Mouse (Mus musculus): Measurements from ENCODE around the gene Spast. TPM values are rescaled to one million over a fixed set of nuclear protein-coding genes. Genes with fewer than 3 reads are reported as not detected.

Gene Spast
- total RNA-seq (2014; rRNA removed) = 15.0 and 16.8 TPM in 2 replicates
- 5.6 and 6.1 TPM in 2 replicates for polyA plus RNA-seq (2012; rRNA removed)

DNA sequence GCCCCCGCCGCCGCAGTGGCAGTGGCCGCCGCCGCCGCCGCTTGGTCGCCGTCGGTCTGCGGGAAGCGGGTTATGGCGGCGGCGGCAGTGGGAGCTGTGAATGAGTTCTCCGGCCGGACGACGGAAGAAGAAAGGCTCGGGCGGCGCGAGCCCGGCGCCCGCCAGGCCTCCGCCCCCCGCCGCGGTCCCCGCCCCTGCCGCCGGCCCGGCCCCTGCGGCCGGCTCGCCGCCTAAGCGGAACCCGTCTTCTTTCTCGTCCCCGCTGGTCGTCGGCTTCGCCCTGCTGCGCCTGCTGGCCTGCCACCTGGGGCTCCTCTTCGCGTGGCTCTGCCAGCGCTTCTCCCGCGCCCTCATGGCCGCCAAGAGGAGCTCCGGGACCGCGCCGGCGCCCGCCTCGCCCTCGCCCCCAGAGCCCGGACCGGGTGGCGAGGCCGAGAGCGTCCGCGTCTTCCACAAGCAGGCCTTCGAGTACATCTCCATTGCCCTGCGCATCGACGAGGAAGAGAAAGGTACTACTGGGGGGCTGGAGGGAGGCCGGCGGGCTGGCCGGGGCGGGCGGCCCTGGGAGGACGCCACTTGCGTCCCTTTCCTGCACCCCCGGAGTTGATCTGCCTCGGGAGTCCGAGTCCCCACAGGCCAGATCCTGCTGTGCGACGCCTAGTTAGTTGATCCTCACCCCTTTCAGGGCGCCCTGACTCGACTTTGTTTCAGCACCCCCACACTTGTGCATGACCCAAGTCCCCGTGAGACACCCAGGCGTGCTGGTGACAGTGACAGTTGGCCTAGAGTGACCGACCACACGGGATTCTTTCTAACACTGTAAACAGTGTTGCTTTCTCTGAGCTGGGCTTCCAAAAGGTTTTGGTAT, at the start of gene Spast:
Gene Spast, plus strand, starts transcription at position 51 of the 868 bp plus-strand sequence.
- Histone ChIP-seq H3K4me1 (ENCODE audit: control insufficient read depth, insufficient read depth, low read length) (peaks cover 18% of the 10 kb centered on the region; the same call in 1 of the 2 replicates), H3K27me3 (ENCODE audit: control insufficient read depth, insufficient read depth, low read length) (no peaks in the 10 kb centered on the region), H3K27ac (replicated peaks; ENCODE audit: insufficient read depth, low read depth, low read length) (peak within 1 kb of the TSS; percentile 85), H3K4me3 (ENCODE audit: insufficient read depth, low read depth, low read length) (peak within 1 kb of the TSS; percentile 97), H3K79me2 (ENCODE audit: control insufficient read depth, insufficient read depth, low read length) (peaks cover 22% of the 10 kb centered on the region; the same call in 1 of the 2 replicates), H3K36me3 (ENCODE audit: control insufficient read depth, insufficient read depth, low read length) (no peaks in the 10 kb centered on the region), H3K9ac (ENCODE audit: low read depth, low read length) (peak within 1 kb of the TSS; percentile 97)
- peak; percentile 71 for DNase-seq (ENCODE audit: extremely low read depth, low read depth, low spot score)
- TF ChIP-seq CTCF (IDR thresholded peaks at IDR 0.05; ENCODE audit: low read depth, low read length) (no peak), POLR2A (IDR thresholded peaks at IDR 0.05; ENCODE audit: extremely low read depth, insufficient read depth, low read length) (peak; percentile 79)
- under 1% methylated on average over 76 of the region's 90 CpGs for WGBS

DNA sequence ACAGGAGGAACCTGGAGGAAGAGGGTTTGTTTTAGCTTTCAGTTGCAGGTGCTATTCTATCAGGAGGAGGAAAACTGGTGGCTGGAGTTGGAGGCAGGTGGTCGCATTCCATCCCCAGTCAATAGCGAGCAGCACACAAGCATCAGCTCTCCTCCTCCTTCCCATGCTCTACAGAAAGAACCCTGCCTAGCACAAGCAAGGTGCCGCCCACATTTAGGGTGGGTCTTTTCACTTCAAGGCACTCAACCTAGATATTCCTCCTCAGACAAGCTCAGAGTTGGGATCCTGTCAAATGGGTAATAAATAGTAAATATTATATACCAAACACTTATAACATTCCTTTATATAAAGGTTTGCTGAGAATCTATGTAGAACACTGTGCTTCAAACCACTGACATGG, 48.6 kb upstream of the Spast start:
- no peak for TF ChIP-seq CTCF (IDR thresholded peaks at IDR 0.05; ENCODE audit: low read depth, low read length)
- Histone ChIP-seq H3K79me2 (ENCODE audit: control insufficient read depth, insufficient read depth, low read length) (peaks cover 39% of the 10 kb centered on the region), H3K9ac (ENCODE audit: low read depth, low read length) (no peak overlapping the region), H3K27me3 (ENCODE audit: control insufficient read depth, insufficient read depth, low read length) (no peaks in the 10 kb centered on the region), H3K4me1 (ENCODE audit: control insufficient read depth, insufficient read depth, low read length) (peaks cover 2% of the 10 kb centered on the region), H3K4me3 (ENCODE audit: insufficient read depth, low read depth, low read length) (no peak overlapping the region), H3K36me3 (ENCODE audit: control insufficient read depth, insufficient read depth, low read length) (no peaks in the 10 kb centered on the region), H3K27ac (replicated peaks; ENCODE audit: insufficient read depth, low read depth, low read length) (no peak overlapping the region)
- DNase-seq (ENCODE audit: extremely low read depth, low read depth, low spot score) = no peak
- 93% methylated on average over 3 of the region's 3 CpGs for WGBS

DNA sequence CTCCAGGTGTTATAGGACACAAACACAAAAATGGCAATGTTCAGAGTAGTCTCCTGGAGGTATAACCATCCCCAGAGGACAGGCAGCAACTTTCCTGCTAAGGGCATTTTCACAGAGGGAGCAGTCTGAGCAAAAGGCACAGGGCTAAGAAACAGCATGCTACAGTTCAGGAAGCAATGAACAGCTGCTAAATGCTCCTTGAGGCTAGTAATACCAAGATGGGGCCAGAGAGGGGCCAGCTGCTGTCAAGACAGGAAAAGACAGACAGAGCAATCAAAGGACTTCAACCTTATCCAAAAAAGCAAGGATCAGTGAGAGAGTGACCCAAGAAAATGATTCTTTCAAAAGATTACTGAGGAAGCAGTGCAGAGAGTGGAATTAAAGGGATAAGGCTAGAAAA, 47.9 kb upstream of the Spast start:
- Histone ChIP-seq H3K36me3 (ENCODE audit: control insufficient read depth, insufficient read depth, low read length) (no peaks in the 10 kb centered on the region), H3K4me1 (ENCODE audit: control insufficient read depth, insufficient read depth, low read length) (peaks cover 1% of the 10 kb centered on the region), H3K4me3 (ENCODE audit: insufficient read depth, low read depth, low read length) (no peak overlapping the region), H3K27me3 (ENCODE audit: control insufficient read depth, insufficient read depth, low read length) (no peaks in the 10 kb centered on the region), H3K9ac (ENCODE audit: low read depth, low read length) (no peak overlapping the region), H3K27ac (replicated peaks; ENCODE audit: insufficient read depth, low read depth, low read length) (no peak overlapping the region), H3K79me2 (ENCODE audit: control insufficient read depth, insufficient read depth, low read length) (peaks cover 38% of the 10 kb centered on the region)
- DNase-seq (ENCODE audit: extremely low read depth, low read depth, low spot score) = no peak
- no peak for TF ChIP-seq POLR2A (IDR thresholded peaks at IDR 0.05; ENCODE audit: extremely low read depth, insufficient read depth, low read length)
- no peak for TF ChIP-seq CTCF (IDR thresholded peaks at IDR 0.05; ENCODE audit: low read depth, low read length)

DNA sequence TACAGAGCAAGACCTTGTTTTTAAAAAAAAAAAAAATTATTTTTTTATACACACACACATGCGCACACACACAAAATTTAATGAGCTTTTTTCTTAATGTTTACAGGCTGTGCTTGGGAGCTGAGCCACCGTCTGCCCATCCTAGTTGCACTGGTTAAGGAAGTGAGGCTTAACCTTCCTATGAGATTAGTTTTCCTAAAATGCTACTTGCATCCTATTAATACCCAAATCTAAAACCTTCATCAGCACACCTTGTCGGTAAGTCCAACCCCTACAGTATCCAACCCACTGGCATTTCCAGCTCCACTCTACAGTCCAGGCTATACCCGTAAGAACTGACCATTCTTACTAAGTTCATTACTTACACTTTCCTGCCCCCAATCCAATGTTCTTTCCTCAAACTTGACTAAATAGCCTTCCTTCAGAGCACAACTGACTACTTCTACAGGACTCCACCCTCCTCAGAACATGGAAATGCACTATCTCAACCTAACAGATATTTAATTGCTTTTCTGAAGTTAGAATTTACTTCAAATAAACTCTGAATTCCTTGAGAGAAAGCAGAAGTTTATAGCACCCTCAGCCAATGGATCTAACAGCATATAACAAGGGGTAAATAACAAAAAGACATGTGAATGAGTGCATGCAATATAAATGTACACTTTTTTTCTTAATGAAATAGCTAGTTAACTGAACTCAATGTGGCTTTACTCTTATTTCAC, 47.0 kb upstream of the Spast start:
- Histone ChIP-seq H3K79me2 (ENCODE audit: control insufficient read depth, insufficient read depth, low read length) (peaks cover 36% of the 10 kb centered on the region), H3K27me3 (ENCODE audit: control insufficient read depth, insufficient read depth, low read length) (no peaks in the 10 kb centered on the region), H3K27ac (replicated peaks; ENCODE audit: insufficient read depth, low read depth, low read length) (no peak overlapping the region), H3K4me1 (ENCODE audit: control insufficient read depth, insufficient read depth, low read length) (peaks cover 1% of the 10 kb centered on the region), H3K4me3 (ENCODE audit: insufficient read depth, low read depth, low read length) (no peak overlapping the region), H3K36me3 (ENCODE audit: control insufficient read depth, insufficient read depth, low read length) (no peaks in the 10 kb centered on the region), H3K9ac (ENCODE audit: low read depth, low read length) (no peak overlapping the region)
- TF ChIP-seq POLR2A (IDR thresholded peaks at IDR 0.05; ENCODE audit: extremely low read depth, insufficient read depth, low read length) = no peak
- no peak for TF ChIP-seq CTCF (IDR thresholded peaks at IDR 0.05; ENCODE audit: low read depth, low read length)
- 90% methylated on average over 4 of the region's 4 CpGs for WGBS
- DNase-seq (ENCODE audit: extremely low read depth, low read depth, low spot score) = no peak

DNA sequence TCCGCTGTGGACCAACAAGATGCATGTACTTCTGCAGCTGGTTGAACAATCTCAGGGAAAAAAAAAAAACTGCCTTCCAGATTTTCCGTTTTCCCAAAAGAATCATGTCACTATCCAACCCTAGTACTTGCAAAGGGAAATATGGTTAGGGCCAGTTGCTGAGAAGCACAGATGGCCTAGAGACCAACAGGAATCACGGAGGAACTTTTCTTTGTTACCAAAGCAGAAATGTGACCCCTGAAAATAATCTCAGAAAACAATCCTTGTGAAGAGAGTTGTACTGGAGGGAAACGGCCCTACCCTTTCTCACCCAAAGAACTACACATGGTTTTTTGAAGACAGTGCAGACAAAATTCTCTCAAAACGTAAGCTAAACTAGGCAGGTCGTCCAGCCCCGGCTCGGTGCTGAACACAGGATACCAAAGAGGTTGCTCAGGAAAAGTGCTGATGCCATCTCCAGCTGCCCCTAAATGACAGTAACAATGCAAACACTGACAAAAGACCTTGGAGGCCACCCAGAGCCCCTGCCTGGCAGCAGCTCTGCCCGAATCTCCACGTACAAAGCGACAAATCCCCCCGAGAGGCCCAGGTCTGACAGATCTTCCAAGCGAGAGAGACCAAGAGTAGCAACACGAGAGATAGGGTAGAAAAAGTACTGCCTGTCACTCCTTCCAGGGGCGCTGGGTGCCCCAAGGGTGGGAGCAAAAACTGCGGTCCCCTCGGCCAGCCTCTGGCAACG, 44.9 kb upstream of the Spast start:
- no peaks in the 10 kb centered on the region for H3K36me3 ChIP-seq (ENCODE audit: control insufficient read depth, insufficient read depth, low read length)
- peaks cover 1% of the 10 kb centered on the region for H3K4me1 ChIP-seq (ENCODE audit: control insufficient read depth, insufficient read depth, low read length)
- TF ChIP-seq CTCF (IDR thresholded peaks at IDR 0.05; ENCODE audit: low read depth, low read length) (0 out of 2 replicates have a peak, but pooled peaks have one; percentile 1), POLR2A (IDR thresholded peaks at IDR 0.05; ENCODE audit: extremely low read depth, insufficient read depth, low read length) (no peak)
- 3% methylated on average over 18 of the region's 18 CpGs for WGBS
- H3K27ac ChIP-seq (replicated peaks; ENCODE audit: insufficient read depth, low read depth, low read length) = peak overlapping the region; percentile 91
- H3K27me3 ChIP-seq (ENCODE audit: control insufficient read depth, insufficient read depth, low read length) = no peaks in the 10 kb centered on the region
- peak; percentile 41 for DNase-seq (ENCODE audit: extremely low read depth, low read depth, low spot score)
- H3K4me3 ChIP-seq (ENCODE audit: insufficient read depth, low read depth, low read length) = peak overlapping the region; percentile 98
- H3K9ac ChIP-seq (ENCODE audit: low read depth, low read length) = peak overlapping the region; percentile 96
- H3K79me2 ChIP-seq (ENCODE audit: control insufficient read depth, insufficient read depth, low read length) = peaks cover 24% of the 10 kb centered on the region

Data from liver, adult 2 months (tissue).